In genomic region chr5:17850582-17850981, GRCm38 (mm10) we compare ENCODE assay signal across 13 mouse cellular contexts. TPM values are rescaled to one million over a fixed set of nuclear protein-coding genes. Genes with fewer than 3 reads are reported as not detected.
A peak's percentile ranks its signal among the peaks of the same experiment; 100 is the strongest.
DNase-seq lines count a peak whose midpoint lies in the region; ATAC-seq and TF ChIP-seq lines count a peak whose summit lies in the region.
"Had no signal": no experiment of that assay in that cellular context is flagged by ENCODE, and none has a peak within 500 bp of the region (broad histone marks: within the 10 kb centered on the region; RNA-seq: fewer than 3 reads in every experiment).

No protein-coding gene starts in this region.

- H3K27me3 ChIP-seq in intestine, postnatal 0 days (replicated peaks; ENCODE audit: control insufficient read depth, insufficient read depth, low read length): no peaks in the 10 kb centered on the region
- no peaks in the 10 kb centered on the region for H3K27me3 ChIP-seq in intestine, embryonic 15.5 days (replicated peaks)
- H3K27me3 ChIP-seq: forebrain, embryonic 15.5 days had no signal

- WGBS in intestine, postnatal 0 days: 86% methylated on average over 2 of the region's 2 CpGs
- 80% methylated on average over 2 of the region's 2 CpGs for WGBS in intestine, embryonic 15.5 days

- no peak overlapping the region for H3K4me3 ChIP-seq in intestine, postnatal 0 days (ENCODE audit: low read depth, low read length)
- H3K4me3 ChIP-seq in intestine, embryonic 15.5 days (replicated peaks): no peak overlapping the region
- H3K4me3 ChIP-seq: forebrain, embryonic 15.5 days had no signal

- ATAC-seq in intestine, postnatal 0 days: no peak
- ATAC-seq in intestine, embryonic 15.5 days: no peak
- ATAC-seq in erythroblast, adult 5-6 weeks (replicated peaks; ENCODE audit: low FRiP score, poor library complexity, severe bottlenecking): peak; percentile 84
- ATAC-seq: CD4-positive, CD25-positive, alpha-beta regulatory T cell, adult 4 months; forebrain, embryonic 15.5 days; midbrain, embryonic 16.5 days had no signal

- H3K4me1 ChIP-seq in intestine, postnatal 0 days (replicated peaks; ENCODE audit: control insufficient read depth, insufficient read depth, low read length): 0 out of 2 replicates have a peak, but pooled peaks cover 3% of the 10 kb centered on the region
- no peaks in the 10 kb centered on the region for H3K4me1 ChIP-seq in intestine, embryonic 15.5 days (replicated peaks)
- H3K4me1 ChIP-seq: forebrain, embryonic 15.5 days had no signal

- no peak overlapping the region for H3K27ac ChIP-seq in intestine, postnatal 0 days (ENCODE audit: low read depth, low read length)
- H3K27ac ChIP-seq in intestine, embryonic 15.5 days: no peak overlapping the region
- H3K27ac ChIP-seq: forebrain, embryonic 15.5 days had no signal

- peak; percentile 58 for DNase-seq in lung, postnatal 36 days
- DNase-seq in lung, postnatal 4 days: no peak
- DNase-seq in neural tube, embryonic 10.5 days (ENCODE audit: extremely low spot score, low spot score): no peak
- no peak for DNase-seq in cerebellum, postnatal 25 days
- DNase-seq: adrenal gland, adult 8-10 months; cerebellum, adult 9-10 months; embryo, embryonic 11 days had no signal

- no peaks in the 10 kb centered on the region for H3K36me3 ChIP-seq in intestine, postnatal 0 days (ENCODE audit: control insufficient read depth, insufficient read depth)
- no peaks in the 10 kb centered on the region for H3K36me3 ChIP-seq in intestine, embryonic 15.5 days
- H3K36me3 ChIP-seq: forebrain, embryonic 15.5 days had no signal

- no peak overlapping the region for H3K4me2 ChIP-seq in intestine, postnatal 0 days (replicated peaks; ENCODE audit: low read depth)
- H3K4me2 ChIP-seq in intestine, embryonic 15.5 days (replicated peaks): no peak overlapping the region
- H3K4me2 ChIP-seq: forebrain, embryonic 15.5 days had no signal

- H3K9ac ChIP-seq in intestine, postnatal 0 days (ENCODE audit: low read depth, low read length): no peak overlapping the region
- no peak overlapping the region for H3K9ac ChIP-seq in intestine, embryonic 15.5 days
- H3K9ac ChIP-seq: forebrain, embryonic 15.5 days had no signal

- H3K9me3 ChIP-seq in intestine, postnatal 0 days (ENCODE audit: control insufficient read depth): no peaks in the 10 kb centered on the region
- no peaks in the 10 kb centered on the region for H3K9me3 ChIP-seq in intestine, embryonic 15.5 days
- H3K9me3 ChIP-seq: forebrain, embryonic 15.5 days had no signal

- TF ChIP-seq CTCF in intestine, postnatal 0 days (IDR thresholded peaks at IDR 0.05; ENCODE audit: low read depth): peak; percentile 48

RNA-seq across cellular contexts. Expression of gene Cd36, which starts 38.0 kb away (rescaled TPM):
- 178 and 199 TPM in 2 replicates for polyA plus RNA-seq in intestine, postnatal 0 days (2015; fragmentation: Nextera tagmentation; extraction: Ambion mirVana)
- 31.6 and 32.8 TPM in 2 replicates for polyA plus RNA-seq in intestine, embryonic 15.5 days (2015; fragmentation: Nextera tagmentation; extraction: Ambion mirVana)
- total RNA-seq in erythroblast, adult 5-6 weeks (2015; ENCODE audit: low replicate concordance): 678 and 679 TPM in 2 replicates
- 1,468 and 1,791 TPM in 2 replicates for total RNA-seq in erythroblast, adult 5-6 weeks (2017; ENCODE audit: low replicate concordance)
